Mouse (Mus musculus) hindbrain, embryonic 13.5 days (tissue): ENCODE data around the gene Itgb1bp2. TPM values are rescaled to one million over a fixed set of nuclear protein-coding genes. Genes with fewer than 3 reads are reported as not detected.
"Not testable (repeated sequence)": the region's sequence is repeated elsewhere in the genome, so short reads cannot be mapped to it uniquely, and the experiment has no call there.

Experiments
- ATAC-seq: fragments of 200-750 bp; cut with Nextera tagmentation; 2 replicates; pipeline ENCODE4 v1.8.0; 2017; ENCODE audit warnings: moderate TSS enrichment; ENCODE audit not compliant: low FRiP score
- H3K27ac ChIP-seq: fragments of 300-500 bp; sonication (generic); 2 replicates; pipeline ENCODE4 v1.5.1; 2015; ENCODE audit warnings: inconsistent platforms, mild to moderate bottlenecking, moderate library complexity
- H3K27me3 ChIP-seq: fragments of 300-500 bp; sonication (generic); 2 replicates; pipeline ENCODE4 v1.6.1; 2015; ENCODE audit warnings: mild to moderate bottlenecking, inconsistent platforms
- H3K36me3 ChIP-seq: fragments of 300-500 bp; sonication (generic); 2 replicates; pipeline ENCODE4 v1.6.1; 2015; ENCODE audit warnings: mild to moderate bottlenecking, inconsistent platforms
- H3K4me1 ChIP-seq: fragments of 300-500 bp; sonication (generic); replicated peaks from 2 replicates; pipeline ENCODE4 v1.6.1; 2015; ENCODE audit warnings: inconsistent platforms
- H3K4me2 ChIP-seq: fragments of 300-500 bp; sonication (generic); 2 replicates; pipeline ENCODE4 v1.6.1; 2015; ENCODE audit warnings: inconsistent platforms, mild to moderate bottlenecking, moderate library complexity
- H3K4me3 ChIP-seq: fragments of 300-500 bp; sonication (generic); 2 replicates; pipeline ENCODE4 v1.5.1; 2015; ENCODE audit warnings: mild to moderate bottlenecking, inconsistent platforms
- H3K9ac ChIP-seq: fragments of 300-500 bp; sonication (generic); 2 replicates; pipeline ENCODE4 v1.6.1; 2015; ENCODE audit warnings: mild to moderate bottlenecking, inconsistent platforms
- H3K9me3 ChIP-seq: fragments of 300-500 bp; sonication (generic); 2 replicates; pipeline ENCODE4 v1.6.1; 2016; ENCODE audit warnings: inconsistent platforms
- WGBS: fragments of 180-500 bp; shearing (Covaris S2); methylation state at CpG from one replicate; pipeline ENCODE4 v1.1.7; 2015; 5-methylcytosine and 5-hydroxymethylcytosine counted together
- polyA plus RNA-seq: library from polyadenylated mRNA; unstranded; fragments of >200 nt; fragmentation: Nextera tagmentation; extraction: Ambion mirVana; gene quantifications from 2 replicates; pipeline ENCODE4 v1.2.1, GENCODE M21; 2015

Itgb1bp2 gene
- polyA plus RNA-seq, 1 experiment from 2014 or later, result 1.7 TPM

GRCm38 (mm10) chrX:101472202-101472601 lies 23.3 kb downstream of the Itgb1bp2 start:
- WGBS, result 90% methylated on average over 4 of the region's 4 CpGs
- Histone ChIP-seq H3K4me3 (no peak overlapping the region), H3K27me3 (no peaks in the 10 kb centered on the region), H3K9ac (no peak overlapping the region), H3K27ac (no peak overlapping the region), H3K4me2 (no peak overlapping the region), H3K36me3 (peaks cover 14% of the 10 kb centered on the region), H3K9me3 (no peaks in the 10 kb centered on the region), H3K4me1 (no peaks in the 10 kb centered on the region)
- ATAC-seq, result no peak

DNA sequence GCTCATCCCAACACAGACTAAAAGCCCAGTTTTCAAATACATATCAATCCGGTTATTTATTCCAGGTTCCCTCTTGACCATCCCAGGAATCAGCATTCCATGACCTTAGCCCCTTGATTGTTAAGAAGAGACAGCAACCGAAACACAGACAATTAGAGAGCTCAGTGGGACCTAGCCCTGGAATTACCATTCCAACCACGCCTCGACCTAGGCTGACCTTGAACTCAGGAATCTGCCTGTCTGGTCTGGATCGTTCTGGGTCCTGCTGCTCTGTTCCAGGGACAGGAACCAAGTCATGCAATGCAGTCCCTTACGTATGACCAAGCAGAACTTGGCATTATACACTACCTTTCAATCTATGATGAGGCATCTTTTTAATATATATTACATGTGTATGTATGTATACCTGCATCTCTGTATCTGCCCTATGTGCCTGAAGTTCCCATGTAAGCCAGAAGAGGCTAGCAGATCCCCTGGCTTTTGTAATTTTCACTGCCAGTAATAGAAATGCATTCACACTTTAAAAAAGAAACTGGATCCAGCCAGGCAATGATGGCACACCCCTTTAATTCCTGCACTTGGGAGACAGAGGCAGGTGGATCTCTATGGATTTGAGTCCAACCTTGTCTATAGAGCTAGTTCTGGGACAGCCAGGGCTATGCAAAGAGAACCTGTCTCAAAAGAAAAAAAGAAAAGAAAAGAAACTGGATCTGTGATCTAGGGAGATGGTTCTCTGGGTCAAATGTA lies 32.9 kb downstream of the Itgb1bp2 start:
- Histone ChIP-seq H3K27me3 (no peaks in the 10 kb centered on the region), H3K36me3 (peaks cover 7% of the 10 kb centered on the region), H3K4me1 (no peaks in the 10 kb centered on the region), H3K27ac (no peak overlapping the region), H3K4me2 (no peak overlapping the region), H3K4me3 (no peak overlapping the region), H3K9ac (no peak overlapping the region), H3K9me3 (no peaks in the 10 kb centered on the region)
- ATAC-seq, result no peak
- WGBS, result 75% methylated on average over 6 of the region's 6 CpGs

DNA sequence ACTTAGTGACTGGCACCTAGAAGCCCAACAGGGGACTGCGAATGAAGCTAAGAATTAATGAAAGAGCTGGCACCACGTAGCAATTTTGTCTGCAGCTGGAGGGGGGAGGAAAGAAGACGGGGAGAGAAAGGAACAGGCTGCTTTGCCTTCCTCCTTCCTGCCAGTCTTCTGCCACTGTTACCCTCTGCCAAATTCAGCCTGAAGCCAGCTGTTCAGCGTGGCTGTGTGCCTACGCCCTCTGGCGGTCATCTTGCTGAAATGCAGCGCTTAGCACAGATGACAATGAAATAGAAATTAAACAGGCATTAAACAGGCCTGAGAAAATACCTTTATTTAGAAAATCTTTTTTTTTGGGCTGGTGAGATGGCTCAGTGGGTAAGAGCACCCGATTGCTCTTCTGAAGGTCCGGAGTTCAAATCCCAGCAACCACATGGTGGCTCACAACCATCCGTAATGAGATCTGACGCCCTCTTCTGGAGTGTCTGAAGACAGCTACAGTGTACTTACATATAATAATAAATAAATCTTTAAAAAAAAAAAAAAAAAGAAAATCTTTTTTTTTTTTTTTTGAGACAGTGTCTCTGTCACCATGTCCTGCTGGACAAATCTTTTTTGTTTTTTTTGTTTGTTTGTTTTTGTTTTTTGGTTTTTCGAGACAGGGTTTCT lies 37.7 kb downstream of the Itgb1bp2 start:
- not testable (repeated sequence) for H3K4me2 ChIP-seq, ATAC-seq, H3K4me1 ChIP-seq, H3K9me3 ChIP-seq, H3K4me3 ChIP-seq, H3K9ac ChIP-seq, H3K27ac ChIP-seq, H3K27me3 ChIP-seq, H3K36me3 ChIP-seq
- WGBS, result 29% methylated on average over 11 of the region's 12 CpGs

Other genes starting within 250 kb of the Itgb1bp2 start
- 46.3 and 47.1 TPM in 2 replicates for gene Snx12, start 226.5 kb upstream of the Itgb1bp2 start, polyA plus RNA-seq
- 1.0 and 1.3 TPM in 2 replicates for gene Foxo4, start 194.6 kb upstream of the Itgb1bp2 start, polyA plus RNA-seq
- 0.27 TPM in 1 of 2 replicates, not detected in the other for gene Gm614, start 185.1 kb upstream of the Itgb1bp2 start, polyA plus RNA-seq
- 5.4 and 6.2 TPM in 2 replicates for gene Il2rg, start 180.8 kb upstream of the Itgb1bp2 start, polyA plus RNA-seq
- gene Gm20489, start 180.1 kb upstream of the Itgb1bp2 start, polyA plus RNA-seq, result not detected in 2 replicates
- gene Med12, start 175.1 kb upstream of the Itgb1bp2 start, polyA plus RNA-seq, result 26.6 and 28.6 TPM in 2 replicates
- gene Nlgn3, start 149.9 kb upstream of the Itgb1bp2 start, polyA plus RNA-seq, result 60.1 and 61.2 TPM in 2 replicates
- 0.58 and 1.2 TPM in 2 replicates for gene Gjb1, start 72.7 kb upstream of the Itgb1bp2 start, polyA plus RNA-seq
- gene Zmym3, start 28.2 kb upstream of the Itgb1bp2 start, polyA plus RNA-seq, result 60.2 and 63.5 TPM in 2 replicates
- gene Nono, start 19.8 kb upstream of the Itgb1bp2 start, polyA plus RNA-seq, result 389 and 393 TPM in 2 replicates
- gene Taf1, start 83.6 kb downstream of the Itgb1bp2 start, polyA plus RNA-seq, result 15.1 and 16.4 TPM in 2 replicates
- gene Ogt, start 191.0 kb downstream of the Itgb1bp2 start, polyA plus RNA-seq, result 194 and 197 TPM in 2 replicates